Mouse (Mus musculus) embryonic facial prominence, embryonic 15.5 days (tissue): Measurements from ENCODE around the gene Ccdc85b. TPM values are rescaled to one million over a fixed set of nuclear protein-coding genes. Genes with fewer than 3 reads are reported as not detected.

Experiments
- ATAC-seq: fragments of 200-750 bp; cut with Nextera tagmentation; 2 replicates; pipeline ENCODE4 v1.8.0; 2017; ENCODE audit warnings: low read depth, moderate TSS enrichment; ENCODE audit not compliant: insufficient number of reproducible peaks, low FRiP score, low TSS enrichment
- H3K27ac ChIP-seq: fragments of 300-500 bp; sonication (generic); replicated peaks from 2 replicates; pipeline ENCODE4 v1.5.1; 2015; ENCODE audit warnings: mild to moderate bottlenecking, inconsistent platforms
- H3K27me3 ChIP-seq: fragments of 300-500 bp; sonication (generic); 2 replicates; pipeline ENCODE4 v1.6.1; 2015; ENCODE audit warnings: inconsistent platforms
- H3K36me3 ChIP-seq: fragments of 300-500 bp; sonication (generic); 2 replicates; pipeline ENCODE4 v1.6.1; 2015; ENCODE audit warnings: mild to moderate bottlenecking, inconsistent platforms
- H3K4me1 ChIP-seq: fragments of 300-500 bp; sonication (generic); 2 replicates; pipeline ENCODE4 v1.6.1; 2015; ENCODE audit warnings: inconsistent platforms
- H3K4me2 ChIP-seq: fragments of 300-500 bp; sonication (generic); replicated peaks from 2 replicates; pipeline ENCODE4 v1.6.1; 2015; ENCODE audit warnings: mild to moderate bottlenecking, inconsistent platforms
- H3K4me3 ChIP-seq: fragments of 300-500 bp; sonication (generic); replicated peaks from 2 replicates; pipeline ENCODE4 v1.5.1; 2015; ENCODE audit warnings: mild to moderate bottlenecking, inconsistent platforms
- H3K9ac ChIP-seq: fragments of 300-500 bp; sonication (generic); 2 replicates; pipeline ENCODE4 v1.6.1; 2015; ENCODE audit warnings: inconsistent platforms
- H3K9me3 ChIP-seq: fragments of 300-500 bp; sonication (generic); replicated peaks from 2 replicates; pipeline ENCODE4 v1.6.1; 2016; ENCODE audit warnings: inconsistent platforms
- WGBS: fragments of 180-500 bp; shearing (Covaris S2); methylation state at CpG from one replicate; pipeline ENCODE4 v1.1.7; 2015; 5-methylcytosine and 5-hydroxymethylcytosine counted together
- polyA plus RNA-seq: library from polyadenylated mRNA; unstranded; fragments of >200 nt; fragmentation: Nextera tagmentation; extraction: Ambion mirVana; gene quantifications from 2 replicates; pipeline ENCODE4 v1.2.1, GENCODE M21; 2015

Ccdc85b gene
- polyA plus RNA-seq, 1 experiment from 2014 or later, result 8.0 TPM

DNA sequence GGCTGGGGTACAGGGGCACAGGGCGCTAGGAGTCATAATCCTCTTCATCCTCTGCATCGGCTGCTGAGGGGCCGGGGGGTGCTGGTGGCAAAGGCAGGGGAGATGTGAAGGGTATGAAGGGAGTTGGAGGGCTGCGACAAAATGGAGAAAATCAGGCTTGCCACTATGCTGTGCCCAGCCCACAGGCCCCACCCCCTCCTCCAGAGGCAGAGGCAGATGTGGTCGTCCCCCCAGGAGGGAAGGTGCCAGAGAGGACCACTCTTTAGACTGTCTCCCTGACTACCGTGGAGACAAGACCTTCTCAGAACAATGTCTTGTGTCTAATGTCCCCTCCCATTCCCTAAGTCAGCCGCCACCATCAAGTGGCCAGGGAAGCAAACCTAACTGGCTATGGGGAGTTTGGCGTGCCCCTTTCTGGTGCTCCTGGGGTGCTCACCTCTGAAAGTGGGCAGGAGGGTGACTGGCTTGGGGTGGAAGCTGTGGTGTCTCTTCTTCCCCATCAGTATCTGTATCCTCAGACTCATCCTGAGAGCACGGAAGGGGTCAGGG, 34.7 kb downstream of the Ccdc85b start:
- Histone ChIP-seq H3K9ac (no peak overlapping the region), H3K4me2 (peak overlapping the region; percentile 75), H3K4me1 (peaks cover 41% of the 10 kb centered on the region), H3K27ac (peak overlapping the region; percentile 94; the same call in 1 of the 2 replicates), H3K4me3 (peak overlapping the region; percentile 87), H3K27me3 (no peaks in the 10 kb centered on the region), H3K9me3 (no peaks in the 10 kb centered on the region), H3K36me3 (peaks cover 50% of the 10 kb centered on the region)
- WGBS, result 78% methylated on average over 9 of the region's 9 CpGs
- no peak for ATAC-seq

DNA sequence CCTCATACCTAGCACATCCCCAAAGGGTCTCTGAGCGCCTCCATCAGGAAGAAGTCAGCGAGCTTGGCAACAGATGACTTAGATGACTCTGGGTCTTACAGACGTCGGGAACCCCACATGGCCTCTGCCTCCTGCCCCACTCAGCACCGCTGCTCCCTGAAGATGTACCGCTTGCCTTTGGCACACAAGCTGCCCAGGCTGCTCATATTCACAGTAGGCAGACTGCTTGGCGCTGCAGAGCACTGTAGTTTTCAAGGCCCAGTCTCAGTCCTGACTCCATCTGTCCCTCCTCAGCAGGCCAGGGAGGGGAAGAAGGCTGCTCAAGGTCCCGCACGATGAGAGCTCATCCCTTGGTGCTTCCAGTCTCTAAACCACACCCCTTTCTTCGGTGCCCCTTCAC, 35.4 kb downstream of the Ccdc85b start:
- no peak overlapping the region for H3K4me2 ChIP-seq
- peaks cover 48% of the 10 kb centered on the region for H3K36me3 ChIP-seq
- H3K27me3 ChIP-seq, result no peaks in the 10 kb centered on the region
- no peak overlapping the region for H3K27ac ChIP-seq
- WGBS, result 83% methylated on average over 10 of the region's 10 CpGs
- H3K4me1 ChIP-seq, result peaks cover 40% of the 10 kb centered on the region
- H3K9ac ChIP-seq, result no peak overlapping the region
- H3K9me3 ChIP-seq, result no peaks in the 10 kb centered on the region
- ATAC-seq, result no peak
- no peak overlapping the region for H3K4me3 ChIP-seq

DNA sequence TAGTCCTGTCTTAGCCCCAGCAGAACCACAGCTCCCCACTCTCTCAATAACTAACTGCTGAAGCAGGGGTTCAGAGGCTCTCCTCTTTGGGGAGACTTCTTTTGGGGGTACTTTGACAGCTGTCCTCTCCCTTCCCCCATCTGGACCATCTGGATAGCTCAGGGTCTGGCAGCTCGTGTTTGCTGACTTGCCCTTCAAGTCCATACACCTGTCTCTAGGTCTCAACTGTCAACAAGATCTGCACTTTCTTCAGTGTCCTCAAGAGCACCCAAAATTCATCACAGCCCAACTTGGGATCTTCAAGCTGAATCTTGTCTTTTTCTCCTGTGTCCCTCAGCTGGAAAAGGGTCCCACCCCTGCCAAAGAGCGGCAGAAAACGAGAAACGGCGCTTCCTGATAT, 35.9 kb downstream of the Ccdc85b start:
- H3K36me3 ChIP-seq, result peaks cover 44% of the 10 kb centered on the region

DNA sequence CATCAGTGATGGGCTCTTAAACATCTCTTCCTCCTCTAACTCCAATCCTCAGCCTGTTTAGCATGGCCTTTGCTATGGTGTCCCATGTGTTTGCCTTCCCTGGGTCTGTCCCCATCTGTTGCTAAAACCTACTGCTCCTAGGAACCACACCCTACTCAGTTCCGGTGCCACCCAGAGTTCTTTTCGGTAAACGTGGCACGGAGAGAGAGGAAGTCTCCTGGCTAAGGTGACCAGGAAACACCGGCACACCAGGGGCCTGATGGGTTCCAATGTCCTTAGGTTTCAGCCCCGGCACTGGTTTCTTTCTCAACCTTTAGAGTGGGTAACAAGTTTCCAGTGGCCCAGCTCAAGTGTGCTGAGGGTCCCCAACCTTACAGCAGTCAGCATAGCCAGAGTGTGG, 37.1 kb downstream of the Ccdc85b start:
- Histone ChIP-seq H3K27ac (no peak overlapping the region), H3K9me3 (no peaks in the 10 kb centered on the region), H3K9ac (no peak overlapping the region), H3K36me3 (peaks cover 38% of the 10 kb centered on the region), H3K4me3 (no peak overlapping the region), H3K4me2 (no peak overlapping the region), H3K27me3 (no peaks in the 10 kb centered on the region), H3K4me1 (peaks cover 23% of the 10 kb centered on the region)
- no peak for ATAC-seq
- 90% methylated on average over 6 of the region's 6 CpGs for WGBS

More for the DNA sequence above, 35.9 kb downstream of the Ccdc85b start:
- no peaks in the 10 kb centered on the region for H3K9me3 ChIP-seq
- no peak for ATAC-seq
- no peaks in the 10 kb centered on the region for H3K27me3 ChIP-seq
- no peak overlapping the region for H3K9ac ChIP-seq
- no peak overlapping the region for H3K27ac ChIP-seq
- H3K4me3 ChIP-seq, result no peak overlapping the region
- H3K4me1 ChIP-seq, result peaks cover 35% of the 10 kb centered on the region
- H3K4me2 ChIP-seq, result no peak overlapping the region
- 81% methylated on average over 5 of the region's 5 CpGs for WGBS

DNA sequence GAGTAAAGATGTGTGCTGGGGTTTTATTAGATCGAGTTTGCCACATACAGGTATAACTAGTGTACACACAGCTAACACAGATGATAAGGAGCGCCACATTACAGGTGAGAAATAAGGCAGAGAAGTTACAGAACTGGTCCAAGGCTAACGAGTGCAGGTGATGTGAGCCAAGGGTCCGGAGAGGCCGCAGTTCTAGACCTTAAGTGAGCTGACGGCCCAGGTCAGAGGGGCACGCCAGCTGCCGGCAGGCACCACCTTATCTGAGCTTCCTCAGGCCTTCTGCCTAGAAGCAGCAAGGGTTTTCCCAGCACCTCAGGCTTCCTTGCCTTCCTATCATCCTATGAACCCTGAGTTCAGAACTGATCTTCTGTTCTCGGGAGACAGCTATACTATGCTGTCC, 38.1 kb downstream of the Ccdc85b start:
- H3K9ac ChIP-seq, result no peak overlapping the region
- H3K27ac ChIP-seq, result no peak overlapping the region
- peaks cover 38% of the 10 kb centered on the region for H3K36me3 ChIP-seq
- no peaks in the 10 kb centered on the region for H3K27me3 ChIP-seq
- peaks cover 23% of the 10 kb centered on the region for H3K4me1 ChIP-seq
- no peak overlapping the region for H3K4me2 ChIP-seq
- ATAC-seq, result no peak
- WGBS, result 88% methylated on average over 9 of the region's 9 CpGs
- no peaks in the 10 kb centered on the region for H3K9me3 ChIP-seq
- H3K4me3 ChIP-seq, result no peak overlapping the region

DNA sequence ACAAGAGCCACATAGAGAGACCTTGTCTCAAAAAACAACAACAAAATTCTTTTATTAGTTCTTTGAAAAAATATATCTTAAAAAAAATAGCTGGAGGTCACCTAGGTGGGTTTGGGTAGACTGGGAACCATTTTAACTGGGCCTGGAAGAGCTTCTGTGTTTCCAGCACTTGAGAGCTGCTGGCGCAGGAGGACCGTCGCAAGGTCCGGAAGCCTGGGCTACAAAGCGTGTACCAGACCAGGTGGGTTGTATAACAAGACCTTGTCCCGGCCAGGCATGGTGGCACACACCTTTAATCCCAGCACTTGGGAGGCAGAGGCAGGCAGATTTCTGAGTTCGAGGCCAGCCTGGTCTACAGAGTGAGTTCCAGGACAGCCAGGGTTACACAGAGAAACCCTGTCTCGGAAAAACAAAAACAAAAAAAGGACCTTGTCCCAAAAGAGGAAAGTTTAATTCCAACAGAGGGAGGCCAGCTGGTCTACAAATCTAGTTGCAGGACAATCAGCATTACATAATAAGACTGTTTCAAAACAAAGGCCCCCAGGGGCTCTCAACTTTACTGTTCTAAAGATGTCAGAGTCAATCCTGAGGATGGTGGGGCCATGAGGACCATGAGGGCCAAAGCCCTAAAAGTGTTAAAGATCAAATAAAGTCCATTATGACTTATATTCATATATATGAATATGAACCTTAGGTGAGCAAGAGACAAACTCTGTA, 38.8 kb downstream of the Ccdc85b start:
- Histone ChIP-seq H3K9me3 (no peaks in the 10 kb centered on the region), H3K4me3 (no peak overlapping the region), H3K27ac (no peak overlapping the region), H3K4me2 (no peak overlapping the region), H3K36me3 (peaks cover 38% of the 10 kb centered on the region), H3K4me1 (peaks cover 22% of the 10 kb centered on the region), H3K9ac (no peak overlapping the region), H3K27me3 (no peaks in the 10 kb centered on the region)
- WGBS, result 92% methylated on average over 8 of the region's 8 CpGs
- ATAC-seq, result no peak

- no peak overlapping the region for H3K9ac ChIP-seq
- WGBS, result 52% methylated on average over 2 of the region's 2 CpGs
- H3K4me2 ChIP-seq, result no peak overlapping the region
- peaks cover 2% of the 10 kb centered on the region for H3K36me3 ChIP-seq
- H3K27me3 ChIP-seq, result no peaks in the 10 kb centered on the region
- ATAC-seq, result no peak
- no peak overlapping the region for H3K4me3 ChIP-seq
- H3K9me3 ChIP-seq, result no peaks in the 10 kb centered on the region
- no peak overlapping the region for H3K27ac ChIP-seq
- H3K4me1 ChIP-seq, result no peaks in the 10 kb centered on the region
Measured at GRCm38 (mm10) chr19:5414534-5414957, 43.1 kb downstream of the Ccdc85b start.

GRCm38 (mm10) chr19:5413840-5414239, 43.9 kb downstream of the Ccdc85b start:
- H3K4me1 ChIP-seq, result peaks cover 5% of the 10 kb centered on the region; the same call in 1 of the 2 replicates
- WGBS, result 72% methylated on average over 4 of the region's 4 CpGs
- no peak for ATAC-seq
- no peak overlapping the region for H3K27ac ChIP-seq
- no peak overlapping the region for H3K9ac ChIP-seq
- no peak overlapping the region for H3K4me2 ChIP-seq
- no peak overlapping the region for H3K4me3 ChIP-seq
- no peaks in the 10 kb centered on the region; the same call in 1 of the 2 replicates for H3K36me3 ChIP-seq
- H3K9me3 ChIP-seq, result no peaks in the 10 kb centered on the region
- no peaks in the 10 kb centered on the region for H3K27me3 ChIP-seq

GRCm38 (mm10) chr19:5411961-5412360, 45.7 kb downstream of the Ccdc85b start:
- 45% methylated on average over 5 of the region's 5 CpGs for WGBS
- H3K36me3 ChIP-seq, result no peaks in the 10 kb centered on the region
- no peak for ATAC-seq
- no peaks in the 10 kb centered on the region for H3K9me3 ChIP-seq
- H3K4me1 ChIP-seq, result peaks cover 20% of the 10 kb centered on the region
- no peaks in the 10 kb centered on the region for H3K27me3 ChIP-seq
- no peak overlapping the region for H3K4me3 ChIP-seq
- no peak overlapping the region for H3K4me2 ChIP-seq
- H3K9ac ChIP-seq, result no peak overlapping the region
- no peak overlapping the region for H3K27ac ChIP-seq

DNA sequence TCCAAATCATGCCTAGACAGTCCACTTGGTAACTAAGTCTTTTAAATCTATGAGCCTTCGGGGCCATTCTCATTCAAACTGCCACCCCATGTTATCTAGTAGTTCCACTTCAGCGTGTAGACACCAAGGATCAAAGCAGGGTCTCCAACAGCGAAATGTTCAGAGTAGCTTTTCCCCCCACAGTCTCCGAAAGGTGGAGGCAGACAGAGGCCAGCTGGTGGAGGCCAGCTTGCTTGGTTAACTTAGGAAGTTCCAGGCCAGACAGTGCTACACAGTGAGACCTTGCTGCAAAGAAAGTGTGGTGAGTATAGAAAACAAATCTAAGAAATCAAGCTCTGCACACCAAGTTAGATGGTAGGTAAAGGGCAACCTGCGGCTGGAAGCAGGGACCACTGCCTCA, 47.1 kb downstream of the Ccdc85b start:
- Histone ChIP-seq H3K27ac (no peak overlapping the region), H3K4me3 (no peak overlapping the region), H3K4me2 (no peak overlapping the region), H3K9ac (no peak overlapping the region), H3K9me3 (no peaks in the 10 kb centered on the region), H3K36me3 (no peaks in the 10 kb centered on the region), H3K27me3 (no peaks in the 10 kb centered on the region), H3K4me1 (peaks cover 23% of the 10 kb centered on the region)
- no peak for ATAC-seq
- 85% methylated on average over 5 of the region's 5 CpGs for WGBS

- Histone ChIP-seq H3K9ac (no peak overlapping the region), H3K4me2 (no peak overlapping the region), H3K27ac (no peak overlapping the region), H3K36me3 (no peaks in the 10 kb centered on the region), H3K4me3 (no peak overlapping the region), H3K27me3 (no peaks in the 10 kb centered on the region), H3K4me1 (peaks cover 23% of the 10 kb centered on the region), H3K9me3 (no peaks in the 10 kb centered on the region)
- 37% methylated on average over 5 of the region's 5 CpGs for WGBS
- no peak for ATAC-seq
Measured at GRCm38 (mm10) chr19:5409068-5409467, 48.6 kb downstream of the Ccdc85b start.
